ENCODE assay signal across 11 mouse cellular contexts in the genomic region with DNA sequence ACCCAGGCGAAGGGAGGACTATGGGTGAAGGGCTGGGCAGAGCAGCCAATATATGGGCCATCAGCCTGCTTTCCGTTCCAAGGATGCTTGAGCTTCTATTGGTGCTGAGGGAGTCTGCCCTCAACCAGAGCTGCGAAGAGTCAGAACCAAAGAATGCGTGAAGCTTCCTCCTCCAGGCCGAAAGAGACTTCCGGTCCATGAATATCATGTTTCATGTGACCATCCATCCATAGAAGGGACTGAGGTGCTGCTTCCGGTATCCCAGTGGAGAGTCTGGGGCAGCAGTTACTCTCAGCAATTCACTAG.
DNase-seq lines count a peak whose midpoint lies in the region; ATAC-seq and TF ChIP-seq lines count a peak whose summit lies in the region.
"Had no signal": no experiment of that assay in that cellular context is flagged by ENCODE, and none has a peak within 500 bp of the region (broad histone marks: within the 10 kb centered on the region; RNA-seq: fewer than 3 reads in every experiment).

No protein-coding gene starts in this region.

- no peak overlapping the region for H3K4me2 ChIP-seq in kidney, embryonic 16.5 days (replicated peaks; ENCODE audit: low read depth, low read length)
- peak overlapping the region; percentile 28 for H3K4me2 ChIP-seq in forebrain, embryonic 12.5 days
- peak overlapping the region; percentile 45 for H3K4me2 ChIP-seq in midbrain, embryonic 14.5 days (ENCODE audit: low read length)

- DNase-seq in heart, embryonic 10.5 days (ENCODE audit: low spot score) = no peak
- DNase-seq in heart, postnatal 4 days = no peak
- DNase-seq in kidney, adult 2 months = no peak
- no peak for DNase-seq in midbrain, embryonic 14.5 days
- DNase-seq in left cerebral cortex, postnatal 10 days (ENCODE audit: extremely low spot score in 1 of 2, low spot score in 2 of 2) = no peak
- DNase-seq: cerebellum, postnatal 14 days had no signal

- peaks cover 53% of the 10 kb centered on the region for H3K4me1 ChIP-seq in heart, embryonic 10.5 days
- H3K4me1 ChIP-seq in kidney, embryonic 16.5 days (ENCODE audit: insufficient read depth, low read length) = peaks cover 29% of the 10 kb centered on the region
- no peaks in the 10 kb centered on the region for H3K4me1 ChIP-seq in kidney, adult 2 months (ENCODE audit: control insufficient read depth, insufficient read depth, low read length)
- H3K4me1 ChIP-seq in forebrain, embryonic 12.5 days = peaks cover 45% of the 10 kb centered on the region
- H3K4me1 ChIP-seq in midbrain, embryonic 14.5 days (ENCODE audit: control insufficient read depth, insufficient read depth, low read length) = peaks cover 37% of the 10 kb centered on the region

- H3K4me3 ChIP-seq in heart, embryonic 10.5 days = no peak overlapping the region
- no peak overlapping the region for H3K4me3 ChIP-seq in kidney, embryonic 16.5 days (ENCODE audit: low read length)
- no peak overlapping the region for H3K4me3 ChIP-seq in kidney, adult 2 months (ENCODE audit: insufficient read depth, low read depth, low read length)
- H3K4me3 ChIP-seq in forebrain, embryonic 12.5 days (replicated peaks) = no peak overlapping the region
- no peak overlapping the region for H3K4me3 ChIP-seq in midbrain, embryonic 14.5 days (replicated peaks; ENCODE audit: low read depth, low read length)

- H3K27ac ChIP-seq in heart, embryonic 10.5 days = peak overlapping the region; percentile 75
- no peak overlapping the region for H3K27ac ChIP-seq in kidney, embryonic 16.5 days (ENCODE audit: low read length)
- H3K27ac ChIP-seq in kidney, adult 2 months (ENCODE audit: insufficient read depth, low read depth, low read length) = no peak overlapping the region
- peak overlapping the region; percentile 86 for H3K27ac ChIP-seq in forebrain, embryonic 12.5 days
- peak overlapping the region; percentile 71; the same call in 1 of the 2 replicates for H3K27ac ChIP-seq in midbrain, embryonic 14.5 days (replicated peaks; ENCODE audit: low read depth, low read length)
- H3K27ac ChIP-seq: liver, embryonic 14.5 days had no signal

- H3K27me3 ChIP-seq in heart, embryonic 10.5 days (ENCODE audit: insufficient read depth, poor library complexity, severe bottlenecking) = no peaks in the 10 kb centered on the region
- H3K27me3 ChIP-seq in kidney, embryonic 16.5 days (ENCODE audit: insufficient read depth, low read length) = no peaks in the 10 kb centered on the region
- no peaks in the 10 kb centered on the region for H3K27me3 ChIP-seq in kidney, adult 2 months (replicated peaks; ENCODE audit: control insufficient read depth, insufficient read depth, low read length)
- H3K27me3 ChIP-seq in forebrain, embryonic 12.5 days = peaks cover 14% of the 10 kb centered on the region
- no peaks in the 10 kb centered on the region for H3K27me3 ChIP-seq in midbrain, embryonic 14.5 days (ENCODE audit: control insufficient read depth, insufficient read depth, low read length)

- ATAC-seq in kidney, embryonic 16.5 days (ENCODE audit: low FRiP score, low TSS enrichment) = peak; percentile 24; the same call in 1 of the 2 replicates
- ATAC-seq in forebrain, embryonic 12.5 days (ENCODE audit: low FRiP score) = no peak
- ATAC-seq in midbrain, embryonic 14.5 days (ENCODE audit: low FRiP score, low TSS enrichment) = no peak
- no peak for ATAC-seq in erythroid progenitor cell, adult 5-6 weeks (replicated peaks; ENCODE audit: low FRiP score, poor library complexity, severe bottlenecking)

- no peak for TF ChIP-seq CTCF in kidney, adult 2 months (conservative IDR thresholded peaks at IDR 0.05; ENCODE audit: insufficient read depth, insufficient read length, low read depth, low read length)

- TF ChIP-seq POLR2A in kidney, adult 2 months (IDR thresholded peaks at IDR 0.05; ENCODE audit: low read depth, low read length) = no peak

- H3K36me3 ChIP-seq in heart, embryonic 10.5 days = no peaks in the 10 kb centered on the region
- H3K36me3 ChIP-seq in kidney, embryonic 16.5 days (ENCODE audit: insufficient read depth, low read length) = no peaks in the 10 kb centered on the region
- no peaks in the 10 kb centered on the region for H3K36me3 ChIP-seq in kidney, adult 2 months (ENCODE audit: control insufficient read depth, insufficient read depth, low read length)
- no peaks in the 10 kb centered on the region for H3K36me3 ChIP-seq in forebrain, embryonic 12.5 days (replicated peaks)
- no peaks in the 10 kb centered on the region for H3K36me3 ChIP-seq in midbrain, embryonic 14.5 days (ENCODE audit: control insufficient read depth, insufficient read depth, low read length)
- H3K36me3 ChIP-seq: G1E had no signal

- intact Hi-C loops in left cerebral cortex, postnatal 10 days (cut with DNase I) = no loop called here

- no peaks in the 10 kb centered on the region for H3K9me3 ChIP-seq in heart, embryonic 10.5 days
- no peaks in the 10 kb centered on the region for H3K9me3 ChIP-seq in kidney, embryonic 16.5 days (ENCODE audit: low read length)
- no peaks in the 10 kb centered on the region for H3K9me3 ChIP-seq in forebrain, embryonic 12.5 days
- H3K9me3 ChIP-seq in midbrain, embryonic 14.5 days (ENCODE audit: control insufficient read depth, low read length) = no peaks in the 10 kb centered on the region

- H3K9ac ChIP-seq in kidney, embryonic 16.5 days (replicated peaks; ENCODE audit: low read length) = no peak overlapping the region
- 0 out of 2 replicates have a peak overlapping the region, but pooled peaks have one; percentile 14 for H3K9ac ChIP-seq in forebrain, embryonic 12.5 days
- no peak overlapping the region; the same call in 1 of the 2 replicates for H3K9ac ChIP-seq in midbrain, embryonic 14.5 days (replicated peaks; ENCODE audit: low read length)
- H3K9ac ChIP-seq: liver, embryonic 14.5 days had no signal

- WGBS in heart, embryonic 10.5 days = 47% methylated on average over 7 of the region's 7 CpGs
- 16% methylated on average over 7 of the region's 7 CpGs for WGBS in kidney, embryonic 16.5 days
- 35% methylated on average over 7 of the region's 7 CpGs for WGBS in kidney, adult 2 months
- 45% methylated on average over 7 of the region's 7 CpGs for WGBS in forebrain, embryonic 12.5 days
- WGBS in midbrain, embryonic 14.5 days = 42% methylated on average over 7 of the region's 7 CpGs

Comparison
In these comparisons a context has a peak if more than half of its experiments do, and no peak if none do; other contexts are left out.
1. H3K27ac ChIP-seq: peak in heart, embryonic 10.5 days (single experiment), forebrain, embryonic 12.5 days (single experiment) and midbrain, embryonic 14.5 days (single experiment); none in kidney, embryonic 16.5 days (single experiment) and kidney, adult 2 months (single experiment).